Mouse (Mus musculus): ENCODE measurements around the gene Aox3.

The Aox3 gene

GRCm38 (mm10) chr1:58105685-58106084 lies 7.2 kb upstream of the Aox3 start:
- DNase-seq (ENCODE audit: low spot score in 2 of 2) = no peak

- no peak for DNase-seq (ENCODE audit: low spot score in 2 of 2)
These were observed 5.9 kb upstream of the Aox3 start for GRCm38 (mm10) chr1:58107066-58107465.

- no peak for DNase-seq (ENCODE audit: low spot score in 2 of 2)
These were observed 2.7 kb upstream of the Aox3 start for GRCm38 (mm10) chr1:58110241-58110640.

GRCm38 (mm10) chr1:58111315-58111714 lies 1.6 kb upstream of the Aox3 start:
- DNase-seq (ENCODE audit: low spot score in 2 of 2) = no peak

GRCm38 (mm10) chr1:58113441-58113840 lies 511 bp downstream of the Aox3 start:
- no peak for DNase-seq (ENCODE audit: low spot score in 2 of 2)

GRCm38 (mm10) chr1:58114021-58114560 lies 1.2 kb downstream of the Aox3 start:
- DNase-seq (ENCODE audit: low spot score in 2 of 2) = no peak

- DNase-seq (ENCODE audit: low spot score in 2 of 2) = no peak
These were observed 1.9 kb downstream of the Aox3 start for GRCm38 (mm10) chr1:58114666-58115375.

GRCm38 (mm10) chr1:58118231-58118630 lies 5.3 kb downstream of the Aox3 start:
- DNase-seq (ENCODE audit: low spot score in 2 of 2) = no peak

GRCm38 (mm10) chr1:58124901-58125300 lies 12.0 kb downstream of the Aox3 start:
- no peak for DNase-seq (ENCODE audit: low spot score in 2 of 2)

- DNase-seq (ENCODE audit: low spot score in 2 of 2) = no peak
These were observed 25.0 kb downstream of the Aox3 start for GRCm38 (mm10) chr1:58137891-58138290.

- DNase-seq (ENCODE audit: low spot score in 2 of 2) = no peak
These were observed 26.1 kb downstream of the Aox3 start for GRCm38 (mm10) chr1:58138986-58139385.

- DNase-seq (ENCODE audit: low spot score in 2 of 2) = no peak
These were observed 27.7 kb downstream of the Aox3 start for GRCm38 (mm10) chr1:58140607-58141006.

- DNase-seq (ENCODE audit: low spot score in 2 of 2) = no peak
These were observed 31.6 kb downstream of the Aox3 start for GRCm38 (mm10) chr1:58144384-58145069.

GRCm38 (mm10) chr1:58146026-58146425 lies 33.1 kb downstream of the Aox3 start:
- DNase-seq (ENCODE audit: low spot score in 2 of 2) = no peak

- DNase-seq (ENCODE audit: low spot score in 2 of 2) = no peak
These were observed 34.8 kb downstream of the Aox3 start for GRCm38 (mm10) chr1:58147776-58148175.

- DNase-seq (ENCODE audit: low spot score in 2 of 2) = no peak
These were observed 39.3 kb downstream of the Aox3 start for GRCm38 (mm10) chr1:58152247-58152646.

GRCm38 (mm10) chr1:58156747-58157146 lies 43.8 kb downstream of the Aox3 start:
- DNase-seq (ENCODE audit: low spot score in 2 of 2) = peak in 1 of 2 experiments; percentile 75

- DNase-seq (ENCODE audit: low spot score in 2 of 2) = no peak
These were observed 57.0 kb downstream of the Aox3 start for GRCm38 (mm10) chr1:58169893-58170292.

GRCm38 (mm10) chr1:58188514-58189175 lies 75.7 kb downstream of the Aox3 start:
- no peak for DNase-seq (ENCODE audit: low spot score in 2 of 2)

GRCm38 (mm10) chr1:58194317-58194716 lies 81.4 kb downstream of the Aox3 start:
- no peak for DNase-seq (ENCODE audit: low spot score in 2 of 2)

GRCm38 (mm10) chr1:58194988-58195387 lies 82.1 kb downstream of the Aox3 start:
- DNase-seq (ENCODE audit: low spot score in 2 of 2) = no peak

- peak; percentile 9 to 61 for DNase-seq (ENCODE audit: low spot score in 2 of 2)
These were observed 82.6 kb downstream of the Aox3 start for GRCm38 (mm10) chr1:58195541-58195940.

GRCm38 (mm10) chr1:58197023-58197422 lies 84.1 kb downstream of the Aox3 start:
- DNase-seq (ENCODE audit: low spot score in 2 of 2) = no peak

Measured in spleen, postnatal 10 days (tissue).